Mouse (Mus musculus): ENCODE data around the gene Rapgef4. TPM values are rescaled to one million over a fixed set of nuclear protein-coding genes. Genes with fewer than 3 reads are reported as not detected.

Gene Rapgef4
- polyA plus RNA-seq, 1 experiment from 2014 or later: 4.2 TPM

GRCm38 (mm10) chr2:72240691-72241090, 259.7 kb downstream of the Rapgef4 start:
- no peak for ATAC-seq (ENCODE audit: extremely low read depth, insufficient number of reproducible peaks, low FRiP score, low TSS enrichment)
- H3K27me3 ChIP-seq (replicated peaks): no peaks in the 10 kb centered on the region
- H3K36me3 ChIP-seq: no peaks in the 10 kb centered on the region
- H3K9me3 ChIP-seq: no peaks in the 10 kb centered on the region
- WGBS: 87% methylated on average over 7 of the region's 7 CpGs
- no peak overlapping the region for H3K9ac ChIP-seq
- no peak overlapping the region for H3K4me3 ChIP-seq
- H3K4me2 ChIP-seq: no peak overlapping the region
- peaks cover 57% of the 10 kb centered on the region for H3K4me1 ChIP-seq
- no peak overlapping the region for H3K27ac ChIP-seq (replicated peaks)

DNA sequence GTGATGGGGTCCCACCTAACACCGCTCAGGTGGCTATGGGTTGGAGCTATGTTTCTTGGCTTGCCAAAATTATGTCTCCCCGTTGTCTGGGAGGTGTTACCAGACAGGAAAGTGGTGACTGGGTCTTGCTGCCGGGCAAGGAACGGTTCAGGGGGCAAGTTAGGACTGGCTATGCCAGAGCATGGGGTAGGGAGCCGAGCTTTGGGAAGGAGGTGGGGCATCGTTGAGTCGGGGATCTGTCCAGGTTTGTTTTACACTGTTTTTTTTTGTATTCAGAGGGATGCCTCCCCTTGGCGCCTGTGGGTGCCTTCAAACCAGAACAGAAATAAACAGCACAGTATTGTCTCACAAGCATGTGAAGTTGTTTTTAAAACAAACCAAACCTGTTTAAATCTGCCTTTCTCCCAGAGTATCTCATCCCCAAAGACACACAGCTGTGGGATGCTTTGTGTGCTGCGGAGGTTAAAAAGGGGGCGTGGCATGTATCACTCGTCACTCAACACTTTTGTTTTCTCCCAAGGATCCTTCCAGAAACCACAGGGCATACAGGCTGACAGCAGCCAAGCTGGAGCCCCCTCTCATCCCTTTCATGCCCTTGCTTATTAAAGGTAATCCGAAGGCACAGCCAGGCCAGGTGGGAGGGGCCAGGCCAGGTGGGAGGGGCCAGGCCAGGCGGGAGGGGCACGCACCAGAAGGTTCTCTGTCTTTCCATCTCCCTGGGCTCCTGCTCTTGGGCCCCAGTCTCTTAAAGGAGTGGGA, 260.9 kb downstream of the Rapgef4 start:
- Histone ChIP-seq H3K27me3 (replicated peaks) (no peaks in the 10 kb centered on the region), H3K4me1 (peaks cover 55% of the 10 kb centered on the region), H3K9ac (peak overlapping the region; percentile 8; the same call in 1 of the 2 replicates), H3K27ac (replicated peaks) (peak overlapping the region; percentile 38; the same call in 1 of the 2 replicates), H3K4me2 (peak overlapping the region; percentile 35), H3K9me3 (no peaks in the 10 kb centered on the region), H3K36me3 (no peaks in the 10 kb centered on the region), H3K4me3 (peak overlapping the region; percentile 16)
- WGBS: 49% methylated on average over 14 of the region's 14 CpGs
- no peak for ATAC-seq (ENCODE audit: extremely low read depth, insufficient number of reproducible peaks, low FRiP score, low TSS enrichment)

GRCm38 (mm10) chr2:72242910-72243675, 262.1 kb downstream of the Rapgef4 start:
- Histone ChIP-seq H3K4me3 (no peak overlapping the region), H3K4me1 (peaks cover 55% of the 10 kb centered on the region), H3K36me3 (no peaks in the 10 kb centered on the region), H3K27ac (replicated peaks) (peak overlapping the region; percentile 85), H3K9me3 (no peaks in the 10 kb centered on the region), H3K9ac (peak overlapping the region; percentile 69), H3K4me2 (no peak overlapping the region), H3K27me3 (replicated peaks) (no peaks in the 10 kb centered on the region)
- ATAC-seq (ENCODE audit: extremely low read depth, insufficient number of reproducible peaks, low FRiP score, low TSS enrichment): no peak
- WGBS: 51% methylated on average over 12 of the region's 12 CpGs

DNA sequence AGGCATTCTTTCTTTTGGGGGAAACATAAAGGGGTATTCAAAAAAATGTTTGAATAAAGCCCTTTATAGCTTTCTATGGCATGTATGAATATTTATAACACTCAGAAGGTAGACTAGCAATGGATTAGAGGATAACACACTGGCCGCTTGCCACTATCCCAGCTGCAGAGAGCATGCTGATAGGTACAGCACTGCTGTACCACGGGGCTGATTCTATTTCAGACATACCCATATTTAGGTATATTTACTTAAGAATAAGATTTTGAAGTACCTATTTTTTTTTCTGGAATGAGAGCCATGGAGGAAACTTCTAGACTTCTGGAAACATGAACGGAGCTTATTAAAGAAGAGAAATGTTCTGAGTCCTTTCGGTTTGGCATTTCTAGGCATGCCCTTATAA, 264.6 kb downstream of the Rapgef4 start:
- Histone ChIP-seq H3K4me3 (no peak overlapping the region), H3K4me2 (no peak overlapping the region), H3K9ac (no peak overlapping the region), H3K36me3 (no peaks in the 10 kb centered on the region), H3K9me3 (no peaks in the 10 kb centered on the region), H3K27ac (replicated peaks) (no peak overlapping the region), H3K4me1 (peaks cover 42% of the 10 kb centered on the region), H3K27me3 (replicated peaks) (no peaks in the 10 kb centered on the region)
- 66% methylated on average over 4 of the region's 4 CpGs for WGBS
- no peak for ATAC-seq (ENCODE audit: extremely low read depth, insufficient number of reproducible peaks, low FRiP score, low TSS enrichment)

- ATAC-seq (ENCODE audit: extremely low read depth, insufficient number of reproducible peaks, low FRiP score, low TSS enrichment): no peak
- no peak overlapping the region for H3K9ac ChIP-seq
- H3K4me2 ChIP-seq: no peak overlapping the region
- H3K4me1 ChIP-seq: peaks cover 39% of the 10 kb centered on the region
- no peaks in the 10 kb centered on the region for H3K36me3 ChIP-seq
- WGBS: 81% methylated on average over 11 of the region's 11 CpGs
- H3K9me3 ChIP-seq: no peaks in the 10 kb centered on the region
- H3K27ac ChIP-seq (replicated peaks): no peak overlapping the region
- no peak overlapping the region for H3K4me3 ChIP-seq
- H3K27me3 ChIP-seq (replicated peaks): no peaks in the 10 kb centered on the region
Measured at GRCm38 (mm10) chr2:72246376-72246775, 265.3 kb downstream of the Rapgef4 start.

- 85% methylated on average over 6 of the region's 6 CpGs for WGBS
- H3K4me3 ChIP-seq: no peak overlapping the region
- no peak overlapping the region for H3K27ac ChIP-seq (replicated peaks)
- no peaks in the 10 kb centered on the region for H3K27me3 ChIP-seq (replicated peaks)
- no peaks in the 10 kb centered on the region for H3K36me3 ChIP-seq
- no peak overlapping the region for H3K9ac ChIP-seq
- H3K4me1 ChIP-seq: peaks cover 28% of the 10 kb centered on the region
- H3K9me3 ChIP-seq: no peaks in the 10 kb centered on the region
- ATAC-seq (ENCODE audit: extremely low read depth, insufficient number of reproducible peaks, low FRiP score, low TSS enrichment): no peak
- no peak overlapping the region for H3K4me2 ChIP-seq
Measured at GRCm38 (mm10) chr2:72247819-72248218, 266.8 kb downstream of the Rapgef4 start.

DNA sequence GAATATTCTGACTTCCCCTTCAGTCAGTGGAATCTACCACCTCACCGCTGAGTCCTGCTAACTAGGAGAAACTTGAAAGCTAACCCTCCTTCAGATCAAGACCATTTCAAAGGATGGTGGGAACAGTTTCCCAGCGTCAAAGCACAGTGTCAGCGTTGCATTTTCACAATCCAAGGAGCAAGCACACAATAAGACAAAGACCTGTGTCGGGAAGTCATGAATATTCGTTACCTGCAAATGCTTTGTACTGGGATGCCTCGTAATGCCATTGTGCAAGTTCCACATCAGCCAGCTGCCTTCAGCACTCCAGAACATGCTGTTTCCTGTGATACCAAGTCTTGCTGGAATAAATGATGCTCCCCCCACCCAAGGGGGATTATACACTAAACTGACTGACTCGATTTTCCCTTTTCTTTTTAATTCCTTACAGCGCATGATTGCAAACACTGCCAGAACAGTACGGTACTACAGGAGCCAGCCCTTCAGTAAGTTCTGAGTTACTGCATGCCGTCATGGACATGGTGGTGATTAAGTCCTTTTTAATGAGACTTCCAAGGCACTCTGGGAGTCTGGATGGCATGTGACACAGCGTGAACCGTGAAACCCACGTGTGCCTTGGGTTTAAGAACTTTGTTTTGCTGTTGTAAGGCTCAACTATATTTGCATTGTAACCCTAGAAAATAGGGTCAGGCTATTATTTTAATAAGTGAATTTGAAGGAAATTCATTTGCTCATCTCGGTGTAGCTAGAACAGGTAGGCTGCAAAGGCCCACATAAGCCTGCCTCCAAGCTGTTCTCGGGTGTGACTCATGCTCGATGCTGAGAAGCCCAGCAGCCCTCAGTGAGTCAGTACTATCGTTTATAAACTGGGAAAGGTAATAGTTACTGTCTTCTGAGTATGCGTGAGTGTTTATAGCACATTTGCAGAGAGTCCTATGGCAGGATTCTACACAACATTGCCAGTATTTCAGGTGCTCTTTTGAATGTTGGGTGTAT, 271.8 kb downstream of the Rapgef4 start:
- ATAC-seq (ENCODE audit: extremely low read depth, insufficient number of reproducible peaks, low FRiP score, low TSS enrichment): no peak
- Histone ChIP-seq H3K36me3 (no peaks in the 10 kb centered on the region), H3K9me3 (no peaks in the 10 kb centered on the region), H3K4me2 (no peak overlapping the region), H3K27ac (replicated peaks) (no peak overlapping the region), H3K9ac (no peak overlapping the region), H3K4me3 (no peak overlapping the region), H3K4me1 (peaks cover 28% of the 10 kb centered on the region), H3K27me3 (replicated peaks) (no peaks in the 10 kb centered on the region)
- 71% methylated on average over 18 of the region's 18 CpGs for WGBS

DNA sequence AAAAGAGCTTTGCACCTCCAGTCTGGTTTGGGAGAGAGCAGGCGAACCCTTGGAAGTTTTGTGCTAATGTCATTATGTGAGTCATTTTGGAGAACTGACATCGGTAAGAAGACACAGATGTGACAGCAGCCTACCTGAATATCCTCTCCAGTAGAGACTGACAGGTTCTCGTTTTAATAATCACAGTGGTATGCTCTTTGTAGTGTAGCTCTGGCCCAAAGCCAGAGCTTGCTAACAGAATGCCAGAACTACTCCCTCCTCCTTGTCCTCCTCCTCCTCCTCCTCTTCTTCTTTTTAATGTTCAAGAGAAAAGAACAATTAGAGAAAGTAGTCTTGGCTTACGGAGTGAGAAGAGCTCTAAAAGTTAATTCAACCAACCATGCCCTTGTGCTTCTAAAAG, 272.8 kb downstream of the Rapgef4 start:
- H3K4me2 ChIP-seq: no peak overlapping the region
- peaks cover 28% of the 10 kb centered on the region for H3K4me1 ChIP-seq
- ATAC-seq (ENCODE audit: extremely low read depth, insufficient number of reproducible peaks, low FRiP score, low TSS enrichment): no peak
- WGBS: 55% methylated on average over 4 of the region's 4 CpGs
- no peaks in the 10 kb centered on the region for H3K27me3 ChIP-seq (replicated peaks)
- no peak overlapping the region for H3K4me3 ChIP-seq
- H3K9ac ChIP-seq: no peak overlapping the region
- no peaks in the 10 kb centered on the region for H3K36me3 ChIP-seq
- H3K27ac ChIP-seq (replicated peaks): peak overlapping the region; percentile 67
- H3K9me3 ChIP-seq: no peaks in the 10 kb centered on the region

DNA sequence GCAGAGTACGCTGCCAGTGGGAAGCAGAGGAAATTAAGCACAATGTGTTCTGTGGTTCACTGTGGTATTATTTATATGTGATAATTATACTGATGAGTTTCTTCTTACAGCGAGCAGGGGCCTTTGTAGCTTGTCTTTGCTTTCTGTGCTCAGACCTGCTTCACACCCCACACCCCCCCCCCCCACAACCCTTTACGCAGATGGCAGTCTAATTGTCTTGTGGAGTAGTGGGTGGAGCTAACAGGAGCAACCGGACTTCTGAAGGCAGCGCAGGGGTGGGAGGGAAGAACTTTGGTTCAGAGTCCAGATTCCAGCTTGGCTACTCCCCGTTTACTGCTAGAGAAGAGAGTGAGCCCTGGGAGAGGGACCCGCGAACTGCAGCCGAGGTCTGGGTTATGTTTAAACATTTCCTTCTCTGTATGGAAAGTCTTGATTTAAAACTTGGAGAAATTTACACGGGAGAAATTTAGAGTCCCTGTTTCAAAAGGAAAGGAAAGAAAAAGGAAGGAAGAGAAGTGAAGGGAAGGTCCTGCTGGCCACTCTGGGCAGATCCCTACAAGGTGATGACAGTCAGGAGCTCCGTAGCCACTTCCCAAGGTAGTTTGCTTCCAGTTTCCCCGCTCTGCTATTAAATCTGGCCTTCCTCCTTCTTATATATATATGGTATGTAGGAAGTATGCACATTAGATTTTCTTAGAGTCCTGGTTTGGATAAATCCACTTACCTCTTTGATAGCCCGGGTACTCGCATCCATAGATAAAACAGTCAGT, 274.0 kb downstream of the Rapgef4 start:
- WGBS: 25% methylated on average over 14 of the region's 14 CpGs
- peak overlapping the region; percentile 75 for H3K9ac ChIP-seq
- H3K4me2 ChIP-seq: peak overlapping the region; percentile 66
- no peaks in the 10 kb centered on the region for H3K9me3 ChIP-seq
- no peak for ATAC-seq (ENCODE audit: extremely low read depth, insufficient number of reproducible peaks, low FRiP score, low TSS enrichment)
- no peaks in the 10 kb centered on the region for H3K27me3 ChIP-seq (replicated peaks)
- peaks cover 28% of the 10 kb centered on the region for H3K4me1 ChIP-seq
- peak overlapping the region; percentile 67 for H3K27ac ChIP-seq (replicated peaks)
- peak overlapping the region; percentile 31 for H3K4me3 ChIP-seq
- H3K36me3 ChIP-seq: no peaks in the 10 kb centered on the region

DNA sequence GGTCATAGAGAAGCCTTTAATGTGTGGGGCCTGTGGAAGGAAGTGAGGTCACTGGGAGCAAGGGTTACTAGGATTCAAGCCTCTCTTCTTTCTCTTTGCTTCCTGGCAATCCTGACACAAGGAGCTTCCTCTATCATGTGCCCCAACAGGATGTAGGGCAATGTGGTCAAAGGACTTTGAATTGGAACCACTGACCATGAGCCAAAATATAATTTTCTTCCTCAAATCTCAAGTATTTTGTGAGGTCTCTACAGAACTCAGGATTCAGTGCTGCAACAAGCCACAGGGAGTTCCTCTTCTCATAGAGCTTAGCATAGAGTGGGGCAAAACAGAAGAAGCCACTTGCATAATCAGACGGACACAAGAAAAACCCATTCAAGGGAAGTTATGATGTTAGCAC, 279.7 kb downstream of the Rapgef4 start:
- H3K27me3 ChIP-seq (replicated peaks): no peaks in the 10 kb centered on the region
- no peaks in the 10 kb centered on the region for H3K9me3 ChIP-seq
- H3K4me3 ChIP-seq: no peak overlapping the region
- WGBS: 95% methylated on average over 1 of the region's 1 CpGs
- H3K4me2 ChIP-seq: no peak overlapping the region
- H3K36me3 ChIP-seq: no peaks in the 10 kb centered on the region
- peaks cover 8% of the 10 kb centered on the region for H3K4me1 ChIP-seq
- H3K9ac ChIP-seq: no peak overlapping the region
- ATAC-seq (ENCODE audit: extremely low read depth, insufficient number of reproducible peaks, low FRiP score, low TSS enrichment): no peak
- H3K27ac ChIP-seq (replicated peaks): no peak overlapping the region
